Mouse (Mus musculus) heart, adult 18-20 months (tissue): ENCODE data around the gene Adcy10. TPM values are rescaled to one million over a fixed set of nuclear protein-coding genes. Genes with fewer than 3 reads are reported as not detected.

Experiments
- DNase-seq, 2 experiments: peaks; one replicate each; pipeline ENCODE4 v3.0.0; 2021 to 2022; ENCODE audit warnings: mixed read lengths in 1 of 2
- total RNA-seq, 2 experiments: library from RNA; stranded (reverse); gene quantifications; 2 replicates each; pipeline ENCODE4 v1.2.3; 2021

Gene Adcy10
- total RNA-seq, 2 experiments from 2014 or later, result 0.18 TPM; not detected in 1

- no peak for DNase-seq
Measured at GRCm38 (mm10) chr1:165604203-165604602, 119.2 kb downstream of the Adcy10 start.

- no peak for DNase-seq
Measured at GRCm38 (mm10) chr1:165605108-165605507, 120.1 kb downstream of the Adcy10 start.

GRCm38 (mm10) chr1:165605774-165606173 lies 120.8 kb downstream of the Adcy10 start:
- DNase-seq, result peak; percentile 53 to 55

- DNase-seq, result no peak
Measured at GRCm38 (mm10) chr1:165608904-165609303, 123.9 kb downstream of the Adcy10 start.

GRCm38 (mm10) chr1:165609495-165610320 lies 124.7 kb downstream of the Adcy10 start:
- no peak for DNase-seq

GRCm38 (mm10) chr1:165610321-165610999 lies 125.5 kb downstream of the Adcy10 start:
- no peak for DNase-seq

- DNase-seq, result no peak
Measured at GRCm38 (mm10) chr1:165612714-165613113, 127.7 kb downstream of the Adcy10 start.

GRCm38 (mm10) chr1:165613926-165614325 lies 128.9 kb downstream of the Adcy10 start:
- DNase-seq, result no peak

GRCm38 (mm10) chr1:165614793-165615192 lies 129.8 kb downstream of the Adcy10 start:
- DNase-seq, result no peak

- DNase-seq, result no peak
Measured at GRCm38 (mm10) chr1:165616652-165617051, 131.7 kb downstream of the Adcy10 start.

GRCm38 (mm10) chr1:165617166-165617891 lies 132.3 kb downstream of the Adcy10 start:
- DNase-seq, result peak; percentile 66 to 69

GRCm38 (mm10) chr1:165618201-165618624 lies 133.2 kb downstream of the Adcy10 start:
- DNase-seq, result peak; percentile 79 to 85

GRCm38 (mm10) chr1:165625058-165625457 lies 140.1 kb downstream of the Adcy10 start:
- no peak for DNase-seq

GRCm38 (mm10) chr1:165625896-165626295 lies 140.9 kb downstream of the Adcy10 start:
- DNase-seq, result no peak

Other genes with a start within 250 kb of the Adcy10 start
- gene Tiprl, start 248.2 kb upstream of the Adcy10 start, total RNA-seq, result 10 to 100 TPM; 34.6 to 45.4 TPM
- gene Gpr161, start 189.4 kb upstream of the Adcy10 start, total RNA-seq, result 1 to 10 TPM; 1.2 TPM
- 100 to 1,000 TPM in 1 of 2 experiments, 10 to 100 TPM in 1; 86.1 to 101 TPM for gene Dcaf6, start 24.7 kb upstream of the Adcy10 start, total RNA-seq
- 100 to 1,000 TPM; 621 to 662 TPM for gene Mpc2, start 24.5 kb upstream of the Adcy10 start, total RNA-seq
- gene Mpzl1, start 149.4 kb downstream of the Adcy10 start, total RNA-seq, result 10 to 100 TPM; 12.8 to 13.2 TPM
- gene Rcsd1, start 224.6 kb downstream of the Adcy10 start, total RNA-seq, result 10 to 100 TPM; 66.6 to 67.6 TPM